Mouse (Mus musculus) cerebellum, adult 8-10 months (tissue): Measurements from ENCODE around the gene Kbtbd8.

Experiments
- DNase-seq: peaks from one replicate; pipeline ENCODE4 v3.0.0; 2022

Gene Kbtbd8

GRCm38 (mm10) chr6:95174311-95175143, 57.5 kb downstream of the Kbtbd8 start:
- DNase-seq: no peak
